Mouse (Mus musculus) brain, embryonic 14.5 days (tissue): Measurements from ENCODE around the gene A630001G21Rik.

Experiments
- CTCF ChIP-seq: fragments of 200-500 bp; IDR thresholded peaks from 2 replicates; pipeline ENCODE4 v1.5.1; 2012; ENCODE audit warnings: inconsistent platforms, mild to moderate bottlenecking, moderate library complexity, borderline replicate concordance; ENCODE audit not compliant: insufficient read depth, insufficient read length; ENCODE audit errors: extremely low read depth
- POLR2A ChIP-seq: fragments of 200-500 bp; IDR thresholded peaks from 2 replicates; pipeline ENCODE4 v1.6.1; 2012; ENCODE audit warnings: mild to moderate bottlenecking, inconsistent platforms, borderline replicate concordance; ENCODE audit not compliant: poor library complexity, insufficient read depth, insufficient read length, severe bottlenecking; ENCODE audit errors: extremely low read depth

DNA sequence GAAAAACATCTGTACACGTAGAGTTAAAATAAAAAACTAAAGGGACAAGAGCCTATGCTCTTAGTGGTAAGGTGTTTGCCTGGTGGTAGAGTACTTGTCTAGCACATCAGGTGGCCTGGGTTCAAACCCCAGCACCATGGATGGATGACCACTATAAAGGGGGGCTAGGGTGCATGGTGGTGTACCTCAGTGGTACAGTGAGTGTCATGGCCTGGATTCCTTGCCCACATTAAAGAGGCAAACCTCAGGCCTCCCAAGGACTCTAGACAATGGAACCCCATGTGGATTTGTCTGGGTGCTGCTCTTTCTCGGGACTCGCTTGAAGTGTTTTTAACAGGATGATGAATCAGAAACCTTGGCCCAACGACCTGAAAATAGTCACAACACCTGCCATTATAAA lies 75.9 kb downstream of the A630001G21Rik start:
- TF ChIP-seq POLR2A (no peak), CTCF (no peak)
